Mouse (Mus musculus) midbrain, embryonic 16.5 days (tissue): ENCODE data around the gene Foxo3. TPM values are rescaled to one million over a fixed set of nuclear protein-coding genes. Genes with fewer than 3 reads are reported as not detected.

Experiments used
- ATAC-seq: fragments of 200-750 bp; cut with Nextera tagmentation; 2 replicates; pipeline ENCODE4 v1.8.0; 2017; ENCODE audit warnings: moderate TSS enrichment
- H3K27ac ChIP-seq: fragments of 300-500 bp; sonication (generic); 2 replicates; pipeline ENCODE4 v1.5.1; 2014; ENCODE audit warnings: mild to moderate bottlenecking, low read length, mixed read lengths
- H3K27me3 ChIP-seq: fragments of 300-500 bp; sonication (generic); 2 replicates; pipeline ENCODE4 v1.6.1; 2014; ENCODE audit warnings: low read depth, low read length, mixed read lengths; ENCODE audit not compliant: control insufficient read depth, insufficient read depth
- H3K36me3 ChIP-seq: fragments of 300-500 bp; sonication (generic); 2 replicates; pipeline ENCODE4 v1.6.1; 2014; ENCODE audit warnings: mild to moderate bottlenecking, low read length, moderate library complexity, mixed read lengths; ENCODE audit not compliant: control insufficient read depth, insufficient read depth
- H3K4me1 ChIP-seq: fragments of 300-500 bp; sonication (generic); 2 replicates; pipeline ENCODE4 v1.6.1; 2014; ENCODE audit warnings: mild to moderate bottlenecking, low read length, mixed read lengths; ENCODE audit not compliant: control insufficient read depth, insufficient read depth
- H3K4me2 ChIP-seq: fragments of 300-500 bp; sonication (generic); 2 replicates; pipeline ENCODE4 v1.6.1; 2014; ENCODE audit warnings: mild to moderate bottlenecking, low read length, mixed read lengths
- H3K4me3 ChIP-seq: fragments of 300-500 bp; sonication (generic); 2 replicates; pipeline ENCODE4 v1.5.1; 2014; ENCODE audit warnings: low read depth, mild to moderate bottlenecking, low read length, moderate library complexity, mixed read lengths
- H3K9ac ChIP-seq: fragments of 300-500 bp; sonication (generic); 2 replicates; pipeline ENCODE4 v1.6.1; 2014; ENCODE audit warnings: low read depth, low read length, mixed read lengths
- H3K9me3 ChIP-seq: fragments of 300-500 bp; sonication (generic); replicated peaks from 2 replicates; pipeline ENCODE4 v1.6.1; 2014; ENCODE audit warnings: mild to moderate bottlenecking, low read length, mixed read lengths; ENCODE audit not compliant: control insufficient read depth, poor library complexity, severe bottlenecking
- WGBS: fragments of 180-500 bp; shearing (Covaris S2); extraction: QIAGEN DNeasy Blood & Tissue Kit; methylation state at CpG from one replicate; pipeline ENCODE4 v1.1.7; 2014; 5-methylcytosine and 5-hydroxymethylcytosine counted together
- polyA plus RNA-seq: library from polyadenylated mRNA; unstranded; fragments of >200 nt; fragmentation: Nextera tagmentation; extraction: Ambion mirVana; gene quantifications from 2 replicates; pipeline ENCODE4 v1.2.1, GENCODE M21; 2015

Gene Foxo3
- polyA plus RNA-seq, 1 experiment from 2014 or later: 3.8 TPM

DNA sequence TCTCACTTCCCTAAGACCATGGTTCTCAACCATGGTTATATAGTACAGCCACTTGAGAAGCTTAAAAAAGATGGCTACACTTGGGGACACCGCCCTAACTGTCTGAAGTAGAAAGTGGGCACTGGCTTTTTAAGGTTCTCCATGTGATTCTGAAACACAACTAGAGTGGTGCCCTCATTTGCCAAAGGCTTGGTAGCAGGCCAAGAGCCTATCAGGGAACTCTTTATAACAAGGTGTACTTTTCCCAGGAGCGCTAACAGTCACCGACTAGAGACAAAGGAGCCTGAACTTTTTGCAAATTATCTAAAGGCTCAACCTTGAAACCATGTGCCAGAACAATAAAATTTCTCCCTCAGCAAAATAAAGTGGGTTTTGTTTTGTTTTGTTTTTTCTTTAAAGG lies 14.5 kb downstream of the Foxo3 start:
- H3K4me2 ChIP-seq: no peak overlapping the region
- no peak overlapping the region for H3K4me3 ChIP-seq
- H3K27ac ChIP-seq: no peak overlapping the region
- WGBS: 93% methylated on average over 3 of the region's 3 CpGs
- ATAC-seq: no peak
- H3K9me3 ChIP-seq: no peaks in the 10 kb centered on the region
- no peaks in the 10 kb centered on the region for H3K27me3 ChIP-seq
- no peak overlapping the region for H3K9ac ChIP-seq
- no peaks in the 10 kb centered on the region; the same call in 1 of the 2 replicates for H3K36me3 ChIP-seq
- H3K4me1 ChIP-seq: no peaks in the 10 kb centered on the region

GRCm38 (mm10) chr10:42261103-42261502 lies 15.5 kb downstream of the Foxo3 start:
- Histone ChIP-seq H3K4me3 (no peak overlapping the region), H3K27me3 (no peaks in the 10 kb centered on the region), H3K9ac (no peak overlapping the region), H3K9me3 (no peaks in the 10 kb centered on the region), H3K27ac (no peak overlapping the region), H3K36me3 (no peaks in the 10 kb centered on the region; the same call in 1 of the 2 replicates), H3K4me1 (no peaks in the 10 kb centered on the region), H3K4me2 (no peak overlapping the region)
- no peak for ATAC-seq
- WGBS: 93% methylated on average over 8 of the region's 8 CpGs

DNA sequence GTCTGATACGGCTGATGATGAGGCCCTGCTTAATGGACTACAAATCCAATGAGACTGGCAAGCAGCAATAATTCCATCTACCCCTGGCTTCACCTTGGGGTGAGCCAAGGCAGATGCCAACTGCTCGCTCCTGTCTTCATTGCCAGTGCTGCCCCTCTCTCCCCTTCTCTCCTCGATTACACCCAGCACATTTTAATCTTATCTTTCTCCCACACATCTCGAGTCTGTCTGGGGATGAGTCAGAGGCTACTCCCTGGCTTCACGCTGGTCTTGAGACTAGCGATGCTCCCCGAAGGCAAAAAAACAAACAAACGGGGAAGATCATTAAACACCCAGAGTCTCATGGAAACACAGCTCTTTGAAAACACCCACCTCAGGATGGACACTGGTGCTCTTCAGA lies 16.0 kb downstream of the Foxo3 start:
- Histone ChIP-seq H3K36me3 (no peaks in the 10 kb centered on the region), H3K9me3 (no peaks in the 10 kb centered on the region), H3K4me1 (no peaks in the 10 kb centered on the region), H3K4me3 (no peak overlapping the region), H3K9ac (no peak overlapping the region), H3K4me2 (no peak overlapping the region), H3K27me3 (no peaks in the 10 kb centered on the region), H3K27ac (no peak overlapping the region)
- ATAC-seq: no peak
- 86% methylated on average over 8 of the region's 8 CpGs for WGBS

GRCm38 (mm10) chr10:42259602-42260001 lies 17.0 kb downstream of the Foxo3 start:
- H3K9ac ChIP-seq: no peak overlapping the region
- no peak overlapping the region for H3K4me3 ChIP-seq
- H3K36me3 ChIP-seq: no peaks in the 10 kb centered on the region
- H3K4me2 ChIP-seq: no peak overlapping the region
- no peaks in the 10 kb centered on the region for H3K9me3 ChIP-seq
- no peak overlapping the region for H3K27ac ChIP-seq
- no peaks in the 10 kb centered on the region for H3K27me3 ChIP-seq
- WGBS: 77% methylated on average over 4 of the region's 4 CpGs
- H3K4me1 ChIP-seq: no peaks in the 10 kb centered on the region
- ATAC-seq: no peak

- no peak for ATAC-seq
- no peaks in the 10 kb centered on the region for H3K27me3 ChIP-seq
Measured at GRCm38 (mm10) chr10:42257985-42258384, 18.6 kb downstream of the Foxo3 start.

GRCm38 (mm10) chr10:42254788-42255187 lies 21.8 kb downstream of the Foxo3 start:
- Histone ChIP-seq H3K36me3 (no peaks in the 10 kb centered on the region), H3K4me2 (no peak overlapping the region), H3K9ac (no peak overlapping the region), H3K9me3 (no peaks in the 10 kb centered on the region), H3K27ac (no peak overlapping the region), H3K4me3 (no peak overlapping the region), H3K4me1 (peaks cover 5% of the 10 kb centered on the region; the same call in 1 of the 2 replicates), H3K27me3 (no peaks in the 10 kb centered on the region)
- no peak for ATAC-seq
- 94% methylated on average over 5 of the region's 5 CpGs for WGBS

More at GRCm38 (mm10) chr10:42257985-42258384, 18.6 kb downstream of the Foxo3 start:
- Histone ChIP-seq H3K4me2 (no peak overlapping the region), H3K9ac (no peak overlapping the region), H3K4me3 (no peak overlapping the region), H3K4me1 (no peaks in the 10 kb centered on the region), H3K9me3 (no peaks in the 10 kb centered on the region), H3K27ac (no peak overlapping the region), H3K36me3 (no peaks in the 10 kb centered on the region)
- 90% methylated on average over 7 of the region's 7 CpGs for WGBS

GRCm38 (mm10) chr10:42251749-42252323 lies 24.7 kb downstream of the Foxo3 start:
- WGBS: 50% methylated on average over 8 of the region's 8 CpGs
- Histone ChIP-seq H3K36me3 (no peaks in the 10 kb centered on the region), H3K9ac (no peak overlapping the region), H3K9me3 (no peaks in the 10 kb centered on the region), H3K4me2 (no peak overlapping the region), H3K27me3 (no peaks in the 10 kb centered on the region), H3K4me3 (no peak overlapping the region), H3K4me1 (peaks cover 5% of the 10 kb centered on the region; the same call in 1 of the 2 replicates), H3K27ac (no peak overlapping the region)
- no peak for ATAC-seq

DNA sequence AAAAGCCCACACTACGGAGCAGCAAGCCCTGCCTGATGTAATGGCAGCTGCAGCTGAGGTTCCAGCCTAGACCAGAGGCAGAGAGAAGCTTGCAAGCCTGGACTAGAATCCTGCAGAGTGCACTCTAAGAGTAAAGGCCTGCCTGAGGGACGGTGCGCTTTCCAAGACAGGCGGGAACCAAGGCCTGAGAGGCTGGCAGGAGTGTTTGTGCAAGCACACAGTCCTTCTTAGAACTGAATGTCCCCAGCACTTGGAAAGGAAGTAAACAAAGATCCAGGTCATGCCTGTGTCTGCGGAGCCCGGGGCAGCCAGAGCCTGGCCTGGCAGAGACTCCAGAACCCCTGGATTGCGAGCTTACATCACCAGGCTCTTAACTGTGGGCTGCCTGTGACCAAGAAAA lies 25.4 kb downstream of the Foxo3 start:
- Histone ChIP-seq H3K9me3 (no peaks in the 10 kb centered on the region), H3K4me3 (no peak overlapping the region), H3K9ac (no peak overlapping the region), H3K4me1 (peaks cover 5% of the 10 kb centered on the region; the same call in 1 of the 2 replicates), H3K27ac (no peak overlapping the region), H3K4me2 (no peak overlapping the region), H3K36me3 (no peaks in the 10 kb centered on the region), H3K27me3 (no peaks in the 10 kb centered on the region)
- 50% methylated on average over 7 of the region's 7 CpGs for WGBS
- 0 out of 2 replicates have a peak, but pooled peaks have one; percentile 36 for ATAC-seq

DNA sequence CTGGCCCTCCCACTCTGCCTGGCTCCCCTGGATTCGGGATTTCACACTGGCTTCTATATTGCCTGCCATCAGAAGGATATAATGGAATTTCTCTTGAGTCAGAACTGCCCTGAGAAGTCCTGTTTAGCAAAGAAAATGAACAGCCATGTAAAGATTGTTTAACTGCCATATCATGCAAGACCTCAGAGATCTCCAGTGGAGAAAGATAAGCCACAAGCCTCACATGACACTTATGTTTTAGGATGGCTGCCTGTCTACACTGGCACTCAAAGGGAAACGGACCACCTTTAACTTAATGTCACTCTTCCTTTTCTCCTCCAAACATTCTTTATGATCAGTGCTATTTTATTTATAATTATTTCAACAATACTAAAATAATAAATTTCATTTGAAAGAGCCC lies 26.6 kb downstream of the Foxo3 start:
- Histone ChIP-seq H3K36me3 (no peaks in the 10 kb centered on the region), H3K4me2 (no peak overlapping the region), H3K4me3 (no peak overlapping the region), H3K4me1 (peaks cover 5% of the 10 kb centered on the region; the same call in 1 of the 2 replicates), H3K27ac (no peak overlapping the region), H3K9me3 (no peaks in the 10 kb centered on the region), H3K9ac (no peak overlapping the region), H3K27me3 (no peaks in the 10 kb centered on the region)
- WGBS: 75% methylated on average over 2 of the region's 2 CpGs
- no peak for ATAC-seq
